Mouse (Mus musculus) CH12.LX (cell line): ENCODE data around the gene Sdsl. TPM values are rescaled to one million over a fixed set of nuclear protein-coding genes. Genes with fewer than 3 reads are reported as not detected.

Experiments used
- DNase-seq: peaks from one replicate; pipeline ENCODE4 v3.0.0-alpha.2; 2013; ENCODE audit errors: extremely low read depth
- H3K27ac ChIP-seq: 2 replicates; pipeline ENCODE4 v1.5.1; 2012; ENCODE audit warnings: low read depth, mild to moderate bottlenecking, control low read depth, moderate library complexity; ENCODE audit not compliant: insufficient read depth
- H3K27me3 ChIP-seq: replicated peaks from 2 replicates; pipeline ENCODE3; 2012; ENCODE audit warnings: inconsistent platforms
- H3K36me3 ChIP-seq, 2 experiments: replicated peaks in 1 of 2; 2 replicates each; pipeline versions ENCODE3 to v1.6.1; 2012; ENCODE audit warnings: inconsistent platforms in 1 of 2, low read length in 1 of 2, mild to moderate bottlenecking in 1 of 2, mixed read lengths in 1 of 2, moderate library complexity in 1 of 2; ENCODE audit not compliant: control insufficient read depth in 1 of 2, insufficient read depth in 1 of 2
- H3K4me1 ChIP-seq, 2 experiments: 2 replicates each; pipeline ENCODE4 v1.6.1; 2012; ENCODE audit warnings: inconsistent platforms in 1 of 2, moderate library complexity in 1 of 2; ENCODE audit not compliant: insufficient read depth in 2 of 2, control insufficient read depth in 1 of 2
- H3K4me2 ChIP-seq: 2 replicates; pipeline ENCODE4 v1.6.1; 2012; ENCODE audit warnings: low read depth, mild to moderate bottlenecking, control low read depth; ENCODE audit not compliant: poor library complexity, insufficient read depth, severe bottlenecking
- H3K4me3 ChIP-seq, 3 experiments: fragments of 150-350 bp in 1 of 3; sonication (generic) in 1 of 3; replicated peaks in 1 of 3; 2 replicates each; pipeline versions ENCODE3 to v1.5.1; 2011 to 2012; ENCODE audit warnings: low read depth in 2 of 3, low read length in 2 of 3, mild to moderate bottlenecking in 2 of 3, moderate library complexity in 2 of 3, control low read depth in 1 of 3, improper control_type of control experiment in 1 of 3, inconsistent platforms in 1 of 3, mixed read lengths in 1 of 3; ENCODE audit not compliant: poor library complexity in 1 of 3
- H3K79me2 ChIP-seq: replicated peaks from 2 replicates; pipeline ENCODE4 v1.6.1; 2012; ENCODE audit warnings: mild to moderate bottlenecking, moderate library complexity; ENCODE audit not compliant: control insufficient read depth, poor library complexity, insufficient read depth, severe bottlenecking; ENCODE audit errors: extremely low read depth
- H3K9ac ChIP-seq: 2 replicates; pipeline ENCODE4 v1.6.1; 2012; ENCODE audit warnings: low read depth, mild to moderate bottlenecking, control low read depth, moderate library complexity; ENCODE audit not compliant: insufficient read depth
- H3K9me3 ChIP-seq: replicated peaks from 2 replicates; pipeline ENCODE3; 2012; ENCODE audit warnings: low read length, inconsistent platforms, mixed read lengths
- CHD1 ChIP-seq: IDR thresholded peaks from 2 replicates; pipeline ENCODE4 v1.6.1; 2012; ENCODE audit warnings: low read depth, low read length, improper control_type of control experiment, inconsistent platforms
- CHD2 ChIP-seq: IDR thresholded peaks from 2 replicates; pipeline ENCODE4 v1.6.1; 2011; ENCODE audit warnings: low read length, improper control_type of control experiment
- E2F4 ChIP-seq: IDR thresholded peaks from 2 replicates; pipeline ENCODE4 v1.6.1; 2011; ENCODE audit warnings: low read depth, low read length, improper control_type of control experiment; ENCODE audit not compliant: insufficient replicate concordance
- GABPA ChIP-seq: IDR thresholded peaks from 2 replicates; pipeline ENCODE4 v1.6.1; 2012; ENCODE audit warnings: low read depth, low read length, improper control_type of control experiment, inconsistent platforms; ENCODE audit not compliant: insufficient replicate concordance
- JUN ChIP-seq: IDR thresholded peaks from 2 replicates; pipeline ENCODE4 v1.6.1; 2011; ENCODE audit warnings: low read depth, mild to moderate bottlenecking, low read length, improper control_type of control experiment, moderate library complexity; ENCODE audit not compliant: insufficient read depth
- KAT2A ChIP-seq: IDR thresholded peaks from 2 replicates; pipeline ENCODE4 v1.6.1; 2012; ENCODE audit warnings: low read length, improper control_type of control experiment, inconsistent platforms; ENCODE audit not compliant: insufficient replicate concordance
- MEF2A ChIP-seq: IDR thresholded peaks from 2 replicates; pipeline ENCODE4 v1.6.1; 2014; ENCODE audit warnings: low read depth, mild to moderate bottlenecking, inconsistent platforms, low read length, improper control_type of control experiment, borderline replicate concordance
- MXI1 ChIP-seq: IDR thresholded peaks from 2 replicates; pipeline ENCODE4 v1.6.1; 2011; ENCODE audit warnings: mild to moderate bottlenecking, low read depth, low read length, improper control_type of control experiment
- MYC ChIP-seq: IDR thresholded peaks from 2 replicates; pipeline ENCODE4 v1.6.1; 2011; ENCODE audit warnings: low read depth, mild to moderate bottlenecking, improper control_type of control experiment, low read length
- NRF1 ChIP-seq: IDR thresholded peaks from 2 replicates; pipeline ENCODE4 v1.6.1; 2014; ENCODE audit warnings: low read depth, mild to moderate bottlenecking, inconsistent platforms, low read length, improper control_type of control experiment, moderate library complexity
- POLR2A ChIP-seq: IDR thresholded peaks from 2 replicates; pipeline ENCODE4 v1.6.1; 2011; ENCODE audit warnings: low read depth, mild to moderate bottlenecking, improper control_type of control experiment, low read length
- RCOR1 ChIP-seq: conservative IDR thresholded peaks from 2 replicates; pipeline ENCODE4 v1.6.1; 2012; ENCODE audit warnings: low read depth, mild to moderate bottlenecking, inconsistent platforms, low read length, improper control_type of control experiment
- SIN3A ChIP-seq: IDR thresholded peaks from 2 replicates; pipeline ENCODE4 v1.6.1; 2012; ENCODE audit warnings: low read length, improper control_type of control experiment, inconsistent platforms
- SMC3 ChIP-seq: IDR thresholded peaks from 2 replicates; pipeline ENCODE4 v1.6.1; 2011; ENCODE audit warnings: low read depth, low read length, improper control_type of control experiment
- TCF12 ChIP-seq: IDR thresholded peaks from 2 replicates; pipeline ENCODE4 v1.6.1; 2014; ENCODE audit warnings: low read depth, mild to moderate bottlenecking, inconsistent platforms, low read length, improper control_type of control experiment
- UBTF ChIP-seq: IDR thresholded peaks from 2 replicates; pipeline ENCODE4 v1.6.1; 2012; ENCODE audit warnings: low read depth, mild to moderate bottlenecking, inconsistent platforms, low read length, improper control_type of control experiment, moderate library complexity
- USF1 ChIP-seq: IDR thresholded peaks from 2 replicates; pipeline ENCODE4 v1.6.1; 2014; ENCODE audit warnings: low read depth, mild to moderate bottlenecking, inconsistent platforms, low read length, improper control_type of control experiment
- USF2 ChIP-seq: conservative IDR thresholded peaks from 2 replicates; pipeline ENCODE4 v1.6.1; 2011; ENCODE audit warnings: low read depth, low read length, improper control_type of control experiment
- ZC3H11A ChIP-seq: IDR thresholded peaks from 2 replicates; pipeline ENCODE4 v1.6.1; 2012; ENCODE audit warnings: low read depth, mild to moderate bottlenecking, inconsistent platforms, low read length, improper control_type of control experiment
- ZMIZ1 ChIP-seq: IDR thresholded peaks from 2 replicates; pipeline ENCODE4 v1.6.1; 2012; ENCODE audit warnings: low read depth, mild to moderate bottlenecking, inconsistent platforms, low read length, improper control_type of control experiment
- dilution Hi-C: fragments of 300-500 bp; cut with MboI; formaldehyde crosslinking; loops from 2 replicates; pipeline ENCODE4 v1.14.3; 2020; ENCODE audit warnings: low sequenced_read_pairs; ENCODE audit not compliant: extremely low pct_unique_long_range_greater_than_20kb, extremely low pct_ligation_motif_present
- in situ Hi-C: fragments of 300-500 bp; cut with MboI; formaldehyde crosslinking; loops from 3 replicates; pipeline ENCODE4 v1.14.3; 2019; ENCODE audit warnings: low sequenced_read_pairs, low pct_ligation_motif_present, low pct_unique_long_range_greater_than_20kb, mixed read lengths
- polyA plus RNA-seq: library from polyadenylated mRNA; unstranded; fragments of >175 nt; gene quantifications from 2 replicates; pipeline ENCODE4 v1.2.1, GENCODE M21; 2012; ENCODE audit warnings: low read depth; ENCODE audit not compliant: insufficient read length
- total RNA-seq, 2 experiments: library from RNA; depleted of rRNA; stranded (reverse); fragments of 300-350 nt in 1 of 2; fragments of >200 nt in 1 of 2; gene quantifications; 2 replicates each; pipeline ENCODE4 v1.2.3; 2012 to 2014

Gene Sdsl
- total and polyA plus RNA-seq, 3 experiments: 0.37 to 4.0 TPM; not detected in 1

DNA sequence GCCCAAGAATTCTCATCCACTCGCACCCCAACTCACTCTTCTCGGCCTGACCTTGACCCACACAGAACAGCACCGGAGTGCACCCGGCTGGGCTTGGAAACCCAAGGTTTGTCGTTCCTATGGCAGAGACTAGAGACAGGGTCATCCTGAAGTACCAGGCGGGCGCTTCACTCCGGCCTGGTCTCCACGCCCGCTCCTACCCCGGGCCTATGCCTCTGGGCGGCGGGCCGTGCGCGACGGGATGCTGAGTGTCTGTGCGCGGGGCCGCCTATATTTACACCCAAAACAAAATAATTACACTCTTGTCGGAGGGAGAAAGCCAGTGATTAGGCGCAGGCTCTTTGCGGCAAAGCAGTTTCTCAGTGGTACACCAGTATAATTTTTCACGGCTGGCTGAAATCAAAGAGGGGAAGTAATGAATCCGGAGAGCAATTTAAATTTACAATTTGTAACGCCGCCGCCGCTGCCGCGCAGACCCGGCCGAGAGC lies 45.1 kb downstream of the Sdsl start:
- TF ChIP-seq USF2: no peak
- no peak for TF ChIP-seq USF1
- TF ChIP-seq TCF12: no peak
- TF ChIP-seq MYC: no peak
- no peak for TF ChIP-seq JUN
- TF ChIP-seq MXI1: no peak
- TF ChIP-seq CHD2: no peak
- no peak for TF ChIP-seq CHD1
- TF ChIP-seq SMC3: no peak
- TF ChIP-seq UBTF: no peak
- TF ChIP-seq E2F4: no peak
- TF ChIP-seq, all 38 proteins: peak for 0
- Histone ChIP-seq H3K4me3 (no peak overlapping the region), H3K4me2 (no peak overlapping the region), H3K9me3 (peaks cover 10% of the 10 kb centered on the region), H3K27ac (no peak overlapping the region), H3K9ac (no peak overlapping the region), H3K27me3 (peaks cover 70% of the 10 kb centered on the region), H3K79me2 (no peaks in the 10 kb centered on the region), H3K4me1 (no peaks in the 10 kb centered on the region), H3K36me3 (no peaks in the 10 kb centered on the region)
- DNase-seq: no peak
- in situ Hi-C loops: no loop called here
- dilution Hi-C loops: no loop called here

DNA sequence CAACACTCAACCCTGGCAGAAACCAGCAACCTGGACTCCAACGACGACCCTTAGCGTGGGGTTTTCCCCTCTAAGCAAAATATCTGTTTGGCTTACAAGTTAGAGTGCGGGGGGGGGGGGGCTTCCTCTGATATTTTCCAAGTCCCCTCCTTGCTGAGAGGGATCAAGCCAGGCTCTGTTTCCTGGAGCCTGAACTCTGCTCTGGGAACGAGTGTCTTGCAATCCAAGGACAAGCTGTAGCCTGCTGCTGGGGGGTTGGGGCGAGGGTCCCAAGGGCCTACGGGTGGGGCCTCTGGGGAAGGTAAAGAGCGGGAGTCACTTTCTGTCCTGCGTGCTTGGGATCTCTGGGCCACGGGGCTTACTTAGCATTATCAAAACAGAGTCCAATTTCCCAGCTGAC lies 46.0 kb downstream of the Sdsl start:
- no peaks in the 10 kb centered on the region for H3K4me1 ChIP-seq
- no peak overlapping the region for H3K27ac ChIP-seq
- H3K4me2 ChIP-seq: no peak overlapping the region
- dilution Hi-C loops: no loop called here
- in situ Hi-C loops: no loop called here
- no peaks in the 10 kb centered on the region for H3K79me2 ChIP-seq
- peaks cover 2% of the 10 kb centered on the region for H3K9me3 ChIP-seq
- H3K9ac ChIP-seq: no peak overlapping the region
- no peak for TF ChIP-seq SIN3A
- no peak for TF ChIP-seq KAT2A
- TF ChIP-seq NRF1: no peak
- no peak for DNase-seq
- H3K36me3 ChIP-seq: no peaks in the 10 kb centered on the region
- peaks cover 77% of the 10 kb centered on the region for H3K27me3 ChIP-seq
- no peak overlapping the region for H3K4me3 ChIP-seq

DNA sequence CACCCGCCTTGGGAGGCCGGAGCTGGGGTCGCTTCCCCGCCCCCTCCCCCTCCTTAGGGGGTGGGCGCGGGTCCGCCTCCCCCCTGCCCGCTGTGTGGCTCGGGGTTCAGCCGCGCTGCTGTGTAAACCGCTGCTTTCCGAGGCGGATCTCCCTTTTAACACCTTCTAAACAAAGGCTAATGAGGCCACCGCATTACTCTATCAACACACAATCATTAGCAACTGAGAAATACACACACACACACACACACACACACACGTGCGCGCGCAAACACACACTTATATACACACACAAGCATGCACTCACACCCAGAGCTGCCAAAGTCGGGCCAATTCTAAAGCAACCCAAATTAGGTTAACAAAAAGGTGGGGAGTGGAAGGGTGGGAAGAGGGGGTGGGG lies 46.9 kb downstream of the Sdsl start:
- dilution Hi-C loops: no loop called here
- H3K36me3 ChIP-seq: no peaks in the 10 kb centered on the region
- TF ChIP-seq MEF2A (no peak), POLR2A (no peak), GABPA (no peak), JUN (no peak), RCOR1 (no peak), ZC3H11A (no peak), ZMIZ1 (no peak)
- TF ChIP-seq, all 38 proteins: peak for 0
- Histone ChIP-seq H3K79me2 (no peaks in the 10 kb centered on the region), H3K9ac (no peak overlapping the region), H3K4me1 (no peaks in the 10 kb centered on the region), H3K9me3 (no peaks in the 10 kb centered on the region), H3K4me3 (no peak overlapping the region), H3K27me3 (peaks cover 79% of the 10 kb centered on the region), H3K27ac (no peak overlapping the region), H3K4me2 (no peak overlapping the region)
- no peak for DNase-seq
- in situ Hi-C loops: no loop called here
